Mouse (Mus musculus): ENCODE results near the gene Slco4c1.

Gene Slco4c1

DNA sequence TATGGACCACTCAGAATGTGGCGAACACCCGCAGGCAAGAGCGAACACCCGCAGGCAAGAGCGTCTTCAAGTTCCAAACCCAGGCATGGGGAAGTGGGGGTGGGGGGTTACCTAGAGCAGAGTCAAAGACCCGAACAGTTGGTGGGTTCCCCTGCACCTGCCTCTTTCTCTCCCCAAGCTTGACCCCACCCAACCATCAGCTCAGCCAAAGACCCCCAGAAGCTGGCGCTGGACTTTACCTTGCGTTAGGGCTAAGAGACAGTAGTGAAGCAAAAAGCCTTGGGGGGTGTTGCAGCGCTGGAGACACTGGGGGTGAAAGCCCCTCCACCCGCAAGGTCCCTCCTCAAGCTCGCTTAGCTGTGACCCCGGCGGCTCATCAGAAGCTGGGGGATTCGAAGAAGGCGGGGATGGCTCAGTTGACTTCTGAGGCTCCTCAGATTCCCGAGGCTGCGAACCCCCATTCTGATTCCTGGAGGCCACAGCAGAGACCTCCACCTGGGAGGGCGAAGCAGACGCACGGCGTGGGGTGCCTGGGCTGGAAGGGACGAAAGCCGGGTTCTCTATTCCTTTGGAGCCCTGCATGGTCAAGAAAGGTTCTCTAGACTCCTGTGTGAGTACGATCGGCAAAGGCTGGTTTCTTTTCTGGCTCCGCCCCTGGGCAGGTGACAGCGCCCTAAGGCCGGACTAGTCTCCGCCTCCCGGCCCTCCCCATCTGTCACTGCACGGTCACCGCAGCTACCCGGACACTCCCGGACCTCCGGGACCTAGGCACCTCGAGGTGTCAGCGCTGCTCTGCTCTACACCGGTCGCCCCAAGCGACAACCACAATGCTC, at the start of gene Slco4c1:
Gene Slco4c1, minus strand, starts transcription at position 644 of the 833 bp plus-strand sequence.
- peak; percentile 65 to 76 for DNase-seq

DNA sequence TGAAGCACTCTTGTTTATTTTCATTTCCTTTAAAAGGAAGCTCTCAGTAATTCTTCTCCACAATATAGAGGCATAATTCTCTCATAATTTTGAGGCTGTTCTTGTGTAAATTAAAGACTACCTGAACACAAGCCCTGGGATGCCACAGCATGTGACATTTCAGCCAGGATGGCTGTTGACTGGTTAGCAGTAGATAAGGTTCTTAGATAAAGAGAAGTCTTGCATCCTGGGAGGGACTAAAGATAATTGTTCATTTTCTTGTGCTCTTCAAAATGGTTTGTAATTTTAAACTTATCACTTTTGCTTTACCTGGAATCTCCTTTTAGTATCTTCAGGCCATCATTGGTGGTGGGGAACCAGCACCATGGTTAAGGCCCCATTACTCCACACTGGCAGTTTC, 45.4 kb upstream of the Slco4c1 start:
- DNase-seq: no peak

DNA sequence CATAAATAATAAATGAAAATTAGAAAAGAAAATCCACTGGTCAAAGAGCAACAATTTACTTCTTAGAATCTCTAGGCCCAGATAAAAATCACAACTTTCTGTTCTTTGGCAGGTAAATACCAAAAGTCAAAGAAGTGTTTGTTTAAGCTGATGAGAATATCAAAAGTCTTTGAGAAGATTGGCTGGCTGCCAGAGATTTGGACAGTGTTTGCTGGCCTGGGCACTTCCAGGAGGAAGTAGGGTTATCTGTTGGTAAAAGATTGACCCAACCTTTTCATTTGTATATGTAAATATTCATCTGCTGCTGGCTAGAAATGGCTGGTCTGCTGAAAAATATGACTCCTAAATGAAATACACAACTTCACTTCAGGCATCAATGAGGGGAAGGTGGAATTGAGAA, 11.8 kb upstream of the Slco4c1 start:
- no peak for DNase-seq

DNA sequence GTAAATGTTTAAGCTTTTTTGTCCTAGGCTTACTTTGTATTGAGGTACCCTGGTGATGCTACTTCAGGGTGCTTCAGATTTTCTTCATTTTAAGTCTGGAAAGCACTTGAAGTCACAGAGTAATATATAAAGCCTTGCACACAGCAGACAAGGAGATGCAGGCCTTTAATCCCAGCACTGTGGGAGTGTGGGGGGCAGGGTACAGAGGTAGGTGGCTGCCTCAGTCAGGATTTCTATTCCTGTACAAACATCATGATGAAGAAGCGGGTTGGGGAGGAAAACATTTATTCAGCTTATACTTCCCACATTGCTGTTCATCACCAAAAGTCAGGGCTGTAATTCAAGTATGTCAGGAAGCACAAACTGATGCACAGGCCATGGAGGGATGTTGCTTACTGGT, 6.6 kb upstream of the Slco4c1 start:
- DNase-seq: no peak

DNA sequence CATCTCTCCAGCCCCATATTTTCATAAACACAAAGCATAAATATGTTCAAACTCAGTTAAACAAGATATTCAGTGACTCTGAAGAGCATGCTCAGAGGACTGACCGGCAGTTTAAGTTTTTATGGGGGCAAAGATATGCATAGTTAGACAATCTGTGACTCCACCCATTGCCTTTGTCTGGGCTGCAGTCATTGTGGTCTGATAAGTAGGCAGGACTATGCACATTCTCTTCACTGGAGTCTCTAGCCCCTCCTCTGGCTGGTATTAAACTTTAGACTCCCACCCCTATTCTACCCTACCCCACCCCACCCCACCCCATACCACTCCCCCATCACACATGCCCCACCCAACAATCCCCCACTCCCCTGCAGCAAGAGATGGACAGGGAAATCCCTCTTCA, 4.1 kb upstream of the Slco4c1 start:
- DNase-seq: no peak

DNA sequence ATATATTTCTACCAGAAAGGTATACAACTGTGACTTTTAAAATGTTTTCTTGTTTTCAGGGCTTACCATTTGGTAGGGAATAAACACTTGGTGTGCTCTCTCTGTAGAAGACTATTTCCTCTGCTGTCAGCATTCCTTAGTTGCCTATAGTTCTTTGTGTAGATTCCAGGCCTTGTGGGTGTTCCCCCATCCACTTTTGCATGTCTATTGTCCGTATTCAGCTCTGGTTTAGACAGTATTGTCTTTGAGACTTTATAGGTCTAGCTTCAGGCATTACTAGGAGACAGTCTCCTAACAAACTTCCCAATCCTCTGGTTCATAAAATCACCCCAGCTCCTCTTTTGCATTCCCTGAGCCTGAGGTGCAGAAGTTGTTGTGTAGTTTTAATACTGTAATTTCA, 2.7 kb upstream of the Slco4c1 start:
- DNase-seq: no peak

DNA sequence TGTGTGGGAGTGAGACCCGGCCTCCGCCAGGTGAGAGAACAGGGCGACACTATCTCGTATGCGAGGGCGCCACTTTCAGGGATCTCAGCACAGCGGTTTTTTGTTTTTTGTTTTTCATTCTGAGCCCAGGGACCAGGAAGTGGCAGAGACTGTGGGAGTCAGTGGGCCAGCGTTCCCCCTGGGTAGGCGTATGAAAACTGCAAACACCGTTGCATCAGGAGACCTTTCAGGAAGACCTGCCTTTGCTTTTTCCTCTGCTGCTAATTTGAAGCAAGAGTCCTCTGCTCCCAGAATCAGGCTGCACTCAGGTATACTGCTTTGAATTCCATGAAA, 356 bp upstream of the Slco4c1 start:
- no peak for DNase-seq

DNA sequence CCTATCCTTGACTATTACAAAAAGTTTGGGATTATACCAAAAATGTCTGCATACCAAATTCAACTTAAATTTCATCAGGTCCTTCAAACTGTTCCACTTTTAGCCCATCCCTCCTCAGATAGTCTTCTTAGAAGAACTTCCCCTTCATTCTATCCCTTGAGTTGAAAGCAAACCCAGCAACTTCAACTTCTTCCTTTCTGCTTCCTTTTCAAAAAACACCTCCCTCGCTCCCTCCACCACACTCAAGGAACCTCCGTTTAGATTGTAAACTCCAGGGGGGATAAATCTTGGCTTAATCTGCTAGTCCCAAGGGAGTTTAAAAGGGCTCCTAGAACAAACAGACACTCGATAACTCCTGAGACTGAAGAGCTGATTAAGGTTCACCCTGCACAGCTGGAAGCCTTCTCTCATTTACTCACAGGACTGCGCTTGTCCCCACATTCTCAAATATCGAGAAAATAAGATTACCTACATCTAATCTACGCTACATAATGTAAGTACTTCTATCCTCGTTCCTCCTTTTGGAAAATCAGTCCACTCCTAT, 1.1 kb downstream of the Slco4c1 start:
- DNase-seq: no peak

DNA sequence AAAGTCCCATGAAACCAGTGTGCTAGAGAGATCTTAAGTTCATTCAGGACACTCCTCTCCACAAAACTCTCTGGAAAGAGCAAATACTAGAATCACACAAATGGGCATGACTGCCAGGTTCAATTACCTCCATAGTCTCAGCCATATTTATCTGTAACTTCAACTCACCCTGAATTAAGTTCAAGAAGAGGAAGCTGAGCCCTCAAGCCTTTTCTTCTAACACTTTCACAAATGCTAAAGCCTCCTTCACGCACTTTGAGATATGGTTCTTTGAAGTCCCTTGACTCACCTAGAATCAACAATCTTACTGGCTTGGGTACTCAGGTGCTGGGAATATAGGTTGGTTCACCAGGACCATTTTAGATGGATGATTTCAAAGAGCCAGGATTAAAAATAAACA, 3.2 kb downstream of the Slco4c1 start:
- DNase-seq: no peak

DNA sequence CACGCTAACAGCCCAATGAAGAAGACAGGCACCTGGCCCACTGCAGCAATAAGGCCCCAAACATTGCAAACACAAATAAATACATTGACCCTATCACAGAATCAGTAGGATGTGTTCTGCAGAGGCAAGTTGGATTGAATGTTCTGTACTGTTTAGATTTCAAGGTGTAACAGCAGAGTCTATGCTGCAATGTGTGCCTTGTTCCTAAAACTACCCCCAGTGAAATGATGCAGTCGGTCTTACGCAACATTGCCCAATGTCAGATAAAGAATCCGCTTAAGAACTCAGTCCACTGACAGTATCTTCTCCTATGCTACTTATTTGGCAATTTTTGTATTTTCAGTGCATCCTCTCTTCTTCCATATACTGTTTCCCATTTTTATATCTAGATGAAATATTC, 6.0 kb downstream of the Slco4c1 start:
- no peak for DNase-seq

DNA sequence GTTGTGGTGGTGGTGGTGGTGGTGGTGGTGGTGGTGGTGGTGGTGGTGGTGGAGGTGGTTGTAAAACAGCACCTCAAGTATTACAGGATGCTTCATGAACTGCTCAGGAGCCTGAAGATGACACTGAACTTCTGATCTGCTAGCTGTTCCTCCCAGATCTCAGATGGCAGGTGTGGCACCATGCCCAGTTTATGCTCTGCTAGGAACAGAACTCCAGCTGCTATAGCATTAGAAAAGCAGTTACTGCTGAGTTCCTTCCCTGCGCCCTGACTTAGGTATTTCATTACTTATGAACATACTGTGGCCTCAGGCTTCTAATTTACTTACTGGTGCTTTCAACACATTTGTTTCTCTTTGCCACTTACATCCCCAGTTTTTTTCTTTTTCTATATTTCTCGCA, 7.9 kb downstream of the Slco4c1 start:
- DNase-seq: peak in 1 of 2 experiments; percentile 19

DNA sequence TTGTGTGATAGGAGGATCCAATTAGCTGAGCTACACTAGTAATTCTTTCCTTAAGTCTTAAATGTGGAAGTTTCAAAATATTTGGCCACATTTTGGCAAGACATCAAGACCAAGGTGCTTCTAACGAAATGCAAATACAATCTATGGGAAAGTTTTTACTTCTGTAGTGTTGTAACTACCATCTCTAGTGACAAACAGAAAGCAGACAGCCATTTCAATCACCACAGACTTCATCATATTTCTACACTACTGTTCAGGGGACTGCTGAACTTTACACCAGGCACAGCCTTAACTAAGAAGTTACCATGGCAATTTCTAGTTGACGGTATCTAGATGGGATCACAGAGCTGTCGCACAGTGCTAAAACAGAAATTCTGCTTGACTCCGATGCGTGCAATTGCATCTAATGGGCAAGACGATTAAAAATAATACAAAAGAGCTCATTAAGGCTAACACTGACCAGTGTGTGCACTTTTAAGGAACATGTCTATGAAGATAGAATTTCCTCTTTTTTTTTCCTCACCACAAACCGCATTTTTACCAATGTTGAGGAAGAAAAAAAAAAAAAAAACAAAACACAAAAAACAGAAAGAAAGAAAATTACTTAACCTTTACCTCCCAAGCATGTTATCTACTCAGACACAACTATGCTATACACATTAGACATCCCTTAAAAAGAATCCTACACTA, 11.8 kb downstream of the Slco4c1 start:
- no peak for DNase-seq

DNA sequence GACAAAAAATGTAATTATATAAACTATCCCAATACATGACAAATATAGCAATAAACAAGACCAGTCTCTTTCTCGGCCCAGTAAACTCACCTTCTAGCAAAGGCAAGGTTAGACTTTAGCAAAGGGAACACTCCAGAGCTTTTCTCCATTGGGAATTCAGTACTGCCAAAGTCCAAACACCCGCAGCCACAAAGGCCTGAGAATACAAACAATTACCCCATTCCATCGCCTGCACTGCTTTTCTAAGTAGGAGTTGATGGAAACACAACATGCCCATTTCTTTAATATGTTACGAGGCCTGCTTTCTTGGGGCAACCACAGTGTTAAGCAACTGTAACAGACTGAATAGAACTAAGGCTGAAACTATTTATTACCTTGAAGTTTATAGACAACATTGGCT, 18.4 kb downstream of the Slco4c1 start:
- DNase-seq: no peak

DNA sequence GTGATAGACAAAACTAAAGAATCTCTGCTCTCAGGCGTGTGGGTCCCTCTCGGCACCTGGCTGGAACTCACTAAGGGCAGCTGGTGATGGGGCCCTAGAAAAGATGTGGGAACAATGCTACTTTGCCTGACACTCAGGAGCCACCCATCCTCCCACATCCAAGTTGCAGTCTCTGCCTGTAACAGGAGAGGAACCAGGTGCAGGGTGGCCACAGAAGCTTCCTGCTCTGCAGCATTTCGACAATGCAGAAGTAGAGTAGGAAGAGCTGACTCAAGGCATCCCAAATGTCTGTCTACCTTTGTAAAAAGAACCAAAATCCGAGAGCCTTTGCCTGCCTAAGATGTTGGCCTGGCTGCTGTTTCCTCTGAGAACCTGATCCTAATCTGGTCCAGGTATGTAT, 22.9 kb downstream of the Slco4c1 start:
- DNase-seq: no peak

DNA sequence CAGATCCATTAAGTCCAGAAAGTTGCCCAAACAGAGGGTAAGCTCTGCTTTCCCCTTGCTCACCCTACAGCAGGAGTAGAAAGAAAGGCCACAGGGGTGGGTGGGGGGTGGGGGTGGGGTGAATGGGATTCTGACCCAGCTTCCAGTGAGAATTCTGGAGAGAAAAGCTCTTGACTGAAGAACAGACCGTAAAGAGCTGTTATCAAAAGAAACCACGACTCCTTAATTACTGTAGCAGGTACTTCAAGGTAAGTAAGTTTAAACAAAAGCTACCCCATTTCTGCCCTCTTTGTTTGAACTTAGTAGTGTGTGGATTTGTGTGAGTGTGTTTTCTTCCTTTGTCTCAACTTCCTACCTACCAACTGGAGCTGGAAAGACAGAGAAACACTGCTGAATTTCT, 23.4 kb downstream of the Slco4c1 start:
- no peak for DNase-seq

DNA sequence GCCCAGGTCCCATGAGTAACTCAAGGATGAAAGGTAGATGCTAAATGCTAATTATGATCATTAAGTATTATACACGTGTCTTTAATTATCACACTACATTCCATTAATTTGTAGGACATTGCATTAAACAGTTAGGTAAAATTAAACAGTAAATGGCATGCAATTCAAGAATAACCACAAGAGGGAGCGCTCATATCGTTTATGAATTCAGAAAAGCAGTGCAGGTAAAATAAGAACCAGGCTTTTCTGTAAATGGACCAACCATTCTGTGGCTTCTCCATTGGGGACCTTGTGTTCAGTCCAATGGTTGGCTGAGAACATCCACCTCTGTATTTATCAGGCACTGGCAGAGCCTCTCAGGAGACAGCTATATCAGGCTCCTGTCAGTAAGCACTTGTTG, 25.2 kb downstream of the Slco4c1 start:
- DNase-seq: peak in 1 of 2 experiments; percentile 13

DNA sequence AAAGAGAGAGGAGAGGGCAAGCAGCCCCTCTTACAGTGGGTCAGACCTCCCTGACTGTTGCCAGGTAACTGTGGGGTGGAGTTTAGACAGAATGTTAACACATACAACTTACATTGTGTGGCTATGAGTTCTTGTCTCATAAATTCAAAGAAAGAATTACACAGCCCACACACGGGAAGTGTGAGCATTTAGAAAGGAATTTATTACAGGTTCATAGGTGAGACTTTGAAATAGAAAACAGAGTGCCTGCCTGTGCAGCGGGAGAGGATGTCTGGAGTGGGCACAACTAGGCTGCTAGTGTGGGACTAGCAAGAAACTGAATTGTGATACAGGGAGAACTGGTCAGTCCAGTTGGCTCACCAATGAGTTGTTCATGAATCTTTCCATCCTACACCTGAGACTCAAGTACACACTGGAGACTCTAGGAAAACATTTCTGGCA, 66.7 kb downstream of the Slco4c1 start:
- no peak for DNase-seq

DNA sequence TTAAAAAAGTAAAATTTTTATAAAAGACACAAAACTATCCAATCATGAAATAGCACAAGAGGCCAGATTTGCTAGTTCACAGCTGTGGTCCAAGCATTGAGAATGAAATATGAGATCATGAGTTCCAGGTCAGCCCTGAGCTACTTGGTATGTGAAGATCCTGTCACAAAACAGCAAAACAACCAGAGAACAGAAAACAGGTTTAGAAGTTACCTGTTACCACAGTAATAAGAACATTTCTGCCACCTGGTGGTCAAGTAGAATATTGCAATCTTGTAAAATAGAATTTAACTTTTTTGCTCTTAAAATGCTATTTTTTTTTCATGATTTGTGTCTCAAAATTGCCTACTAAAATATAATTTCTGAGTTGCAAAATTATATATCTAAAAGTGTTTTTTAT, 70.4 kb downstream of the Slco4c1 start:
- no peak for DNase-seq

DNA sequence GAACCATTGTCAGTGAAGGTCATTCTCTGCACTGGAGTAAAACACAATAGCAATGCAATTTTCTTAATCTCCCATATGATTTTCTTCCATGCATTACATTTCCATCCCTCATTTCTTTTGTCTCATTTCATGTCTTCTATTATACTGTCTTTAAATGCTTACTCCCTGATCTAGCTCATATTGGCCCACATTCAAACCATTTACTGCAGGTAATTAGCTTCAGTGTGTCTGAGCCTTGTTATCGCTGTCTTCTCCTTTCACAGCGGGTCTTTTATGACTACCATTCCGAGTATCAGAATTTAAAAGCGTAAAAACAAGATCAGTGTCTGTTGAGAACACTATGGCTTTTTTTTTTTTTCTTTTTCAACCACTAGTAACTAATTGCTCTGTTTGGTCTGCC, 77.3 kb downstream of the Slco4c1 start:
- DNase-seq: no peak

DNA sequence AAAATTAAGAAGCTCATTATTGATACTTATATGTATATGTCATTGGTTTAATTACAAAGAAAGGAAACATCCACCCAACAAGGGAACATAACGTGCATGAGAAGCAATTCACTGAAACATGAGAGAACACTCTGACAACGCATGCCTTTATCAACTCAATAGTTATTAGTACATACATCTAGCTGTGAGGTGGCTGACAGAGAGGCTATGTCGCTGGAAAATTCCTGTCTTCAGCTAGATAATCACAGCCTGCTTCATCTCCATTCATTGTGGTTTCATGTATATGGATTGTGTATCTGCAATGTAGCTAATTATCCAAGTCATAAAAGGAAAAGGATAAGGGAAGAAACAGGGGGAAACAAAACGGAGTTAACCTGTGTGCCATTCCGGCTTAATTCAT, 77.7 kb downstream of the Slco4c1 start:
- no peak for DNase-seq

DNA sequence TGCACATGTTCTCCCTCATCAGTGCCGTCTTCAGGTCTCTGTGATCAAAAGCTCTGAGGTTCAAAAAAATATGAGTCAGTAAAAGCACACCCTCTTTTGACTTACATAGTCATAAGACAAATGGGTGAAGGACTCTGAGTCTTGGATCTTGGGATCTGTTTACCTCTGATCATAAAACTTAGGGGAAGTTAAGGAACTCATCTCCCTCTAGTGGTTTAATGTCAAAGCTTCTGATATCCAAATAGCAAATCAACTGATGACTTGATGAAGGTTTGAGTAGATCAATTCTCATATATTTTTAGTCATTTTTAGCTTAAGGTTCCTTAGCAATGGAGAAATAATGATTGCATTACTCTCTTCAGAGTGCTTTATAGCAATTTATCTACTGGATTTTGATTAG, 82.7 kb downstream of the Slco4c1 start:
- no peak for DNase-seq

DNA sequence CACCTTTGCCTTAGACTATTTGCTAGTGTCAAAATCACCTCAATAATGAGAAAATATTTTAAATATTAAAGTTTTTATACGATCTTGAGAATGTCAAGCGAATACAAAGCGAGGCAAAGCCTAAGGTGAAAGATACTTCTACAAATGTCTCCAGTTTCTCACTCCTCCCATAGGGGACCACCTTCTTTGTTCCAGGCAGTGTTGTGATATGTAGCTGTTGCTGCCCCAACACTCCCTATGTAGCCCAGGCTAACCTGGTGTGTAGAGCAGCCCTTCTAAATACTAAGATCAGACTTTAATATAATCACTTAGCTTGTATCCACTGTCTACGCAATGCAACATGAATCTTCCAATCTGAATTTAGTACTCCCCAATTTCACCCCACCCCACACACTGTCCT, 97.8 kb downstream of the Slco4c1 start:
- no peak for DNase-seq

DNA sequence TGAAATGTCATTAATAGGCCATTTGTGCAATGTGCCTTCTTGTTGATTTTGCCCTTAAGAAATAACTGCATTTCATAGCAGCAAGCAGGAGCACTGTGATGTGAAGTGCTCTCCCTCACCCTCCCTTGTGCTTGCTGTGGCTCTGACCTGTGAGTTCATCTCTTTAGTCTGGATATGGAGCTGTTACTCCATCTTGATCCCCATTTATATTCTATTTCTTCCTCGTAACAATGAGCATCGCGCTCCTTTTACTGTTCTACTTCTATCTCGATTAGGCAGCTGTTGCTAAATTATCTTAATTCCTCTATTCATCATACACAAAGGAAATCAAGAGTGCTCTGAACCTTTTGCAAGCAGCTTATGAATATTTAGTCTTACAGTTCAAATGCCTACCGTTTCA, 98.3 kb downstream of the Slco4c1 start:
- no peak for DNase-seq

DNA sequence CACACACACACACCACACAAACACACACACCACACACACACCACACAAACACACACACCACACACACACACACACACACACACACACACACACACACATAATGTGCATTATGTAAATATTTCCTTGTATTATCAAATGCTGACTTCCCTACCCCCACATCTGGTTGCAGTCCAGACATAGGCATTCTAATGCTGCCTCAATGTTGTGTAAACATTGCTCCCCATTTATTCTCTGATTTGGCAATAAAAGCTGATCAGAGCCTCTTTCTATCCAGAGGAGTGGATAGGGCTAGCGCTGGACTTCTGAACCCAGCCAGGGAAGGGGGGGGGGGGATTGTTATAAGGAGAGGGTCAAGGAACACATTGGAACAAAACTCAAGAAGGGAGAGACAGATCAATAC, 101.7 kb downstream of the Slco4c1 start:
- DNase-seq: no peak

Data from cerebellum, postnatal 25 days (tissue).